Mouse (Mus musculus): ENCODE data around the gene Shisa5. TPM values are rescaled to one million over a fixed set of nuclear protein-coding genes. Genes with fewer than 3 reads are reported as not detected.
A peak's percentile ranks its signal among the peaks of the same experiment; 100 is the strongest.

The Shisa5 gene
- total RNA-seq, 4 experiments from 2014 or later, result 126 to 177 (median 159) TPM

DNA sequence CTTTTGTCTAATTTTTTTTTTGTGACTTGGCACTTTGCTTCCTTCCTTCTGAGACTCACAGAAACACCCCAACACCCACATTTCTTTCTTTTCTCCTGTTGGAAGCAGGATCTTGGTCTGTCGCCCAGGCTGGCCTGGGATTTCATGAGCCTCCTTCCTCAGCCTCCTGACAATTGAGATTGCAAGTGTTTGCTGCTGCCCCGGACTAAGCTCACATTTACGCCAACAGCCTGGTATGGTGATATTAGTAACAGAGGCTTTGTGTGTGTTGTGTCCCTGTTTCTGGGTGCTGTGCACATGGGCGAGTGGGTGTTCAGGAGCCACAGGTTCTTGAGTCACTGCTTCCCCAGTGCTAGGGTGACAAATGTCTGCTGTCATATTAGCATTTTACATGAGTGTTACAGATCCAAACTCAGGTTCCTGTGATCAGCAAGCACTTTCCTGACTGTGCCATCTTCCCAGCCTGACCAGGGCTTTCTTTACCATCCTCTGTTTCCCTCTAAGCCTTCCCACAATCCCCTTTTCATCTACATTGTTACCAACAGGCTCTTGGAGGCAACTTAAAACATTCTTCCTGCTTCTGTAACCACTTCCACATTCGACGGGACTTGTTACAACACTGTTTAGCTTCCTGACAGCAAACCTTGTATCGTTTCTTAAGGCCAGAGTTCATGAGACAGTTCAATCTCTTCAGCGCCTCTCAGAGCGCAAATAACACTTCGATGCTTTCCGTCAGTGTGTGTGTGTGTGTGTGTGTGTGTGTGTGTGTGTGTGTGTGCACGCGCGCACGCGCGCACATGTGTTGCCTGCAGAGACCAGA is 15.3 kb upstream of the Shisa5 start:
- no peak for DNase-seq

DNA sequence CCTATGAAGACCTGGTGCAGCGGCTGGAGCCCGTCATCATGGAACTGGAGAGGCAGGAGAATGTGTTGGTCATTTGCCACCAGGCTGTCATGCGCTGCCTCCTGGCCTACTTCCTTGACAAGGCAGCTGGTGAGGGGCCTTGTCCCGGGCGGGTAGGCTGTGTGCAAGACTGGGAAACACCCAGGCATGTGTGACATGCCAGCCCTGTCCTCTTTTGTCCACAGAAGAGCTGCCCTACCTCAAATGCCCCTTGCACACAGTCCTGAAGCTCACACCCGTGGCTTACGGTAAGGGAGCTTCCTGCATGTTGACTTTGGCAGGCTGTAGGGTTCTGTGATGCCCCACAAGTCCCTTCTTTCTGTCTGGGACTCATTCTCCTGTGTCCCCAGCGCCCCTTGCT is 10.8 kb upstream of the Shisa5 start:
- DNase-seq, result no peak

DNA sequence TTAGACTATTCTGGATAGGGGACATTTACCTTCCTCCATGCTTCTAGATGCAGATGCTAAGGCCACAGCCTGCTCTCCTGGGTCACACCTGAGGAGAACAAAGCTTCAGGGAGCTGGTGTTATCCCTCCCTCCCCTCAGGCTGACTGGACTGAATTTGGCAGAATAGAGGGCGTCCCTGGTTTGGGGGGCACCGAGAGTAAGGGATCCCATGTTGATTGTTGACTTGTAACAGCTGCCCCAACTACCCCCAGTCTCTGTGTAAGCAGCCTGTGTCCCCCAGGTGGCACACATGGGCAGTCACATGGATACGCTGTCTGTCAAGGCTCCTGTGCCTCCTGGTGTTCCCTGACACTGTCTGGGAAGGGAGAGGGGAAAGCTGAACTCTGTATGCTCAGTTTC is 9.9 kb upstream of the Shisa5 start:
- DNase-seq, result no peak

DNA sequence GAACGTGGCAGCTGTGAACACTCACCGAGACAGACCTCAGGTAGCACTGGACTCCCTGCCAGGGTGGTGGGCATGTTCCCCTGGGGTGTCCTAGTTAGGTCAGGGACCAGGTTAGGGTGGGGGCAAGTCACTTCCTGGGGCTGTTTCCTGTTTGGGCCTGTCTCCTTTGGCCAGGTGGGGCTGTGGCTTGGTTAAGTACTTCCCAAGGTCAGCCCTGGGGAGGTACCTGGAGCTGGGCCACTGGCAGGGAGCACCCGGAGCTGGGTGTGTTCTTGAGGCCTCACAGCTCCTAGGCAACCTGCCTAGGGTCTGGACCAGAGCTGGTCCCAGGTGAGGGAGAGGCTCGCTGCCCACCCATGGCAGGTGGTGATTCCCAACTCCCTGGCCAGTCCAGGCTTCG is 9.4 kb upstream of the Shisa5 start:
- DNase-seq, result no peak

DNA sequence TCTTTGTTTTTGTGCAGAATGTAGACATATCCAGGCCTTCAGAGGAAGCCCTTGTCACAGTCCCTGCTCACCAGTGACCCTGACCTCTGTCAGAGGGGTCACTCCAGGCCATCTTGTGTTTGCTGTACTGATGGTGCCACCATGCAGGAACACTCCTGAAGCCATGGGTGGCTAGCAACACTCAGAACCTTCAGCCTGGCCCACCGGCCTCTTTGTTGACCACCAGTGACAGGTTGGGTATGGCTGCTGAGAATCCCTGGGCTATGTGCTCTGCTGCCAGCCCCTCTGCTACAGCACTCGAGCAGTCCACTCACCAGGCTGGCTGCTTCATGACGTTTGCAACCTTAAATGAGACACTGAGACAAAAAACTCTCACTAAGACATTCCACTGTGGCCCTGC is 8.1 kb upstream of the Shisa5 start:
- no peak for DNase-seq

DNA sequence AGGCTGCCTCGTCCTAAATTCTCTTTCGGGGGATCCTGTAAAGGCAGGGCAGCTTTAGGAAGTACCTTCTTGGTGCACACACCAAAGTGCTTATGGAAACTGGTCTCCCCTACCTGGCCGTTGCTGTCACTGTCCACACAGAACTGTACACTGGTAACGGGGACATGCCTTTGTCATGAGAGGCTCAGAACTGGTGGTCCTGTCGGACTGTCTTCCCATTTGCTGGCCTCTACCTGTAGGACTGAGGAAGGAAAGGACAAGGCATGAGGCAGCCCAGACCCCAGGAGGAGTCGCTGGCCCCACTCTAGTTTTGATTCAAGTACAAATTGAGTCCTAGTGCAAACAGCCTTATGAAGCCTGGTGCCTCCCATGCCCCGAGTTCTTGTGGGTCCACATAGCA is 7.4 kb upstream of the Shisa5 start:
- no peak for DNase-seq

DNA sequence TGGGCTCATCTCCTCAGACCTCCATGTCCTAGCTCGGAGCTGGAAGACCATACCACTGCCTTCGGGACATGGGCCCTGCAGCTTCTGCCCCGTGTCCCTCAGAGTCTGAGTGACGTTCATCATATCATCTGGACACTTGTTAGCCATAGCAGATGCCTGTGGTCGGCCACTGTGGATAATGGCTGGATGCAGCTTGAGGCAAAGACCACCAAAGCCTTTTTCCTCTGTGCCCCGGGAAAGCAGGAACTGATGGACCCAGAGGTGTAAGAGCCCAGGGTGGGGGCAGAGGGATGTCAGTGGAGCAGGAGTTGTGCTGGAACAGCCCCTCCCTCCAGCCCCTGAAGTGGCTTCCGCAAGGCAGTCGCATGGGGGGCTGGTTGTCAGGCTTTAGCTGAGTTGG is 6.7 kb upstream of the Shisa5 start:
- no peak for DNase-seq

DNA sequence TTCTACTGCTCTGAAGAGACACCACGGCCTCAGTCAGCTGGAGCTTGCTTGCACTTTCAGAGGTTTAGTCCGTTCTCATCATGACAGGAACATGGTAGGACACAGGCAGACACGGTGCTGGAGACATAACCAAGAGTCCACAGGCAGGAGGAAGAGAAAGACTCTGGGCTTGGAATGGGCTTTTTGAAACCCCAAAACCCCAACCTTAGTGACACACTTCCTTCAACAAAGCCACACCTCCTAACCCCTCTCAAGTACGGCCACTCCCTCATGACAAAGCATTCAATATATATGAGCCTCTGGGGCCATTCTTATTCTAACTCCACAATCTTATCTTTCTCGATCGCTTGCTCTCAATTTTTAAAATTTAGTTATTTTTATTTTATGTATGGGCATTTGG is 5.9 kb upstream of the Shisa5 start:
- DNase-seq, result no peak

DNA sequence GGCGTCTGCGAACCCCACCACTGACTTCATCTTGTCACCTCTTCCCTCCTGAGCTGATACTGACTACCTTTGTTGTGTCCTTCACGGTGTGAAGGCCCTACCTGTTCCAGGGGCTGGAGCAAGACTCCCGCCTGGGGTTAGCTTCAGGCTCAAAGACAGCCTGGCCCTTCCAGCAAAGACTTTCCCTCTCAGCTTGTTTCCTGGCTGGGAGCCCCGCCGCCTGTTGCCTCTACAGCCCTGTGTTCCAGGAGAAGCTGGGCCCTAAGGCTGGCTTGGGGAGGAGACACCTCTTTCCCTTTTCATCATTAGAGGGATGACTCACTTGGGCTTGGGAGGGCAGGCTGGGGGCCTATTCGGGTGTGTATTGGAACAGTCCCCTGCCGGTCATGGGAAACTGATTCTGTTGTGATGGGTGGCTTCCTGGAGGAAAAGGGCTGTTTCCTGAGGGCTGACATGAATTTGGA is 568 bp downstream of the Shisa5 start:
- DNase-seq, result peak; percentile 60

DNA sequence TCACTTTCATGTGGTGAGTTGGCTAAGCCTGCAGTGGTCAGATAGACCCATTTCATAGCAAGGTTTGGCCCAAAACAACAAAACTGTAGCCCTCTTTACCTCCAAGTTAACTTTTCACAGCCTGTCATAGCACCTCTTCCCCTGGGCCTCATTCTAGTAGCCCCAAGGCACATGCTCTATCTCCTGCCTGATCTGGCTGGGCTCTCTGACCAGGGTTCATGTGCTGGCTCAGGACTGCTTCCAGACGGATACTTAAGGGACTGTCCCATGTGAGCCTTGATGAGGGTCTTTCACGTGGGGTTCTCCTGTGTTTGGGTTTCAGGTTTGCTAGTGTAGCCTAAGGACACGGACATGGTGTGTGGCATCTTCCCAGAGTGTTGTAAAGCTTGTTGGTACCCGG is 1.3 kb downstream of the Shisa5 start:
- no peak for DNase-seq

DNA sequence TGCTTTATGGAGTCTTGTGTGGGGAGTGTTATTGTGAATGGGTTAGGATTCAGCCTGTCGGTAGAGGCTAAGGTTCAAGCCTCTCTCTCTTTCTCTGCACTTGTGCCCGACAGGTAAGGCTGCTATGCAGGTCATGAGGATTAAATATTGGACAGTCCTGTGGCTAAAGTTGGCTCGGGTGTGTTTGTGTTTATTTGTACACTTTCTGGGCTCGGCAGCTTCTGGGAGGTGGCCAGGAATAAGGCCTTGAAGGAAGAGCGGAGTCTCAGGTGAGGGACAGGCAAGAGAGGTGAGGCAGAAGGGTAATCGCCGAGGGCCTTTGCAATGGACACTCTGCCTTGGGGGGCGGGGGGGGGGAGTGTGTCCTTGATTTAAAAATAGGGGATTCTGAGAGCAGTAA is 1.9 kb downstream of the Shisa5 start:
- DNase-seq, result no peak

DNA sequence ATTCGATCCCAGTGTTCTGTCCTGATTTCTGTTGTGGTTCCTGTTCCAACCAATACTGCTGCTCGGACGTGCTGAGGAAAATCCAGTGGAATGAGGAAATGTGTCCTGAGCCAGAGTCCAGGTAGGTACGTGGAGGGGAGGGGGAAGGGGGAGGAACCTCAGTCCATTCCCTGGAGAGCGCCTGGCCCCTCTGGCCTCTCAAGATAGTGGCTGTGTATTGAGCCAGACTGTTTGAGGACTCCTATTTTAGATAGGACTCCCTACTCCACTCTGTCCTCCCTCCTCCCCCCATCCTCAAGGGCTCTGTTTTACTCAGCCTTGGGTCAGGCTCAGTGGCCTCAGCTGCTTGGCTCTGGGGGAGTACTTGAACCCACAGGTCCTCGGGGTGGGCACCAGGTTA is 2.5 kb downstream of the Shisa5 start:
- no peak for DNase-seq

DNA sequence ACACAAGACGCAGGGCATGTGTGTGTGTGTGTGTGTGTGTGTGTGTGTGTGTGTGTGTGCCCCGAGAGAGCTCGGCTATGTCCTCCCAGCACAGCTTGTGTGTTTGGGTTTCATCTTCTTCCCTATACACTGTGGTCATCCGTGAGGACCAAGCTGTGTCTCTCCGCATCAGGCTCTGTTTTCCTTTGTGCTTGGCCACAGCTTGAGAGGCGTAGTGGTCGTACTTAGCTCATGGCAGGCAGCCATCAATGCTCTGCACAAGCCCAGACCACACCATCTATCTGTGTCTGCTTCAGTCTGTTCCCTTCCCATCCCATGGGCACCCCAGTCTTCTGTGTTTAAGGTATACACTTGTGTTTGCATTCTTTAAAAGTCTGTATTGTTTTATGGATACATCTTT is 3.0 kb downstream of the Shisa5 start:
- DNase-seq, result no peak

DNA sequence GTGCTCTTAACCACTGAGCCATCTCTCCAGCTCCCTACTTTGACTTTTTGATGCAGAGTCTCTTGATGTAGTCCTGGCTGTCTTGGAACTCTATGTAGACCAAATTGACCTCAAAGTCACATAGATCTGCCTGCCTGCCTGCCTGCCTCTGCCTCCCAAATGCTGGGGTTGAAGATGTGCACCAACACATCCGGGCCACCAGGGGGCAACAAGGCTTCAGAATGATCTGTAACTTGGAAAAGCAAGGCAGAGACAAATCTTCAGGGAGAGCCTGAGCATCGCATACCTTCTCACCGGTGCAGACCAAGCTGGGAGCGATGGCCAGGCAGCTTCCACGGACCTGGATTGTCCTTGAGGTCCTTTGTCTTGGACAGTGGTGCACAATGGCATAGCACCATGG is 7.9 kb downstream of the Shisa5 start:
- DNase-seq, result no peak

DNA sequence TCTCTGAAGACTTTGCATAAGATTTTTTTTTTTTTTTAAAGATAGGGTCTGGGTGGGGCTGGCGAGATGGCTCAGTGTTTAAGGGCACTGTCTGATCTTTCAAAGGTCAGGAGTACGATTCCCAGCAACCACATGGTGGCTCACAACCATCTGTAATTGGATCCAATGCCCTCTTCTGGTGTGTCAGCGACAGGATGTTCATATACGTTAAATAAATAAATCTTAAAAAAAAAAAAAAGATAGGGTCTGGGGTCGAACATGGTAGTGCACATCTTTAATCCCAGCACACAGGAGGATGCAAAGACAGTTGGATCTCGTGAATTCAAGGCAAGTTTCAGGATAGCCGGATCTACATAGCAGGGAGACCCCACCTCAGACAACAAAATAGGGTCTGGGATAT is 11.0 kb downstream of the Shisa5 start:
- no peak for DNase-seq

DNA sequence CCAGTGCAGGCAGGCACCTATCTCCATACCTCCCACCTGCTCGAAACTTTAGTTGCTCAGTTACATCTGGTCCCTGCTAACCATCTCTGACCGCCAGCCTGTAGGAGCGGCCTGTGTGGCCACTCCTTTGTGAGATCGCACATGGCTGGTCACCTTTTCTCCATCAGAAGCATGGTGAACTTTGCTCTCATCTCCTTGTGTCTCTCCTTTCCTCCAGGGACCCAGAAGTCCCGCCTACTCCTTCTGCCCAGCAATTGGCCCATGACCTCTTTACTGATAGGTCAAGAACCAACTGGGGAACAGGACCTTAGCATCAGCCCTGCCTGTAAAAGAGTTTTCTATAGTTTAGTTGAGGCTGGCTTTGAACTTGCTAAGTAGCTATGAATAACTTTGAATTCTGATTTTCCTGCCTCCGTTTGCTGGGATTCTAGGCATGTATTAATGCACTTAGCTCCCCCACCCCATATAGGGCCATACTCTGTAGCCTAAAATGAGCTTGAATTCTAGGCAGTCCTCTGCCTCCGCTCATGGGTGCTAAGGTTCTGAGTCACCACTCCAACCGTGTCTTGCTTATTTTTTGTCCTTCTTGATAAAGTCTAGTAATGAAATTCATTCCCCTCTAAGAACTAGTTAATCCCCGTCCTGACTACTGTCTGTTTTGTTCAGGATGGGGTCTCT is 11.8 kb downstream of the Shisa5 start:
- no peak for DNase-seq

DNA sequence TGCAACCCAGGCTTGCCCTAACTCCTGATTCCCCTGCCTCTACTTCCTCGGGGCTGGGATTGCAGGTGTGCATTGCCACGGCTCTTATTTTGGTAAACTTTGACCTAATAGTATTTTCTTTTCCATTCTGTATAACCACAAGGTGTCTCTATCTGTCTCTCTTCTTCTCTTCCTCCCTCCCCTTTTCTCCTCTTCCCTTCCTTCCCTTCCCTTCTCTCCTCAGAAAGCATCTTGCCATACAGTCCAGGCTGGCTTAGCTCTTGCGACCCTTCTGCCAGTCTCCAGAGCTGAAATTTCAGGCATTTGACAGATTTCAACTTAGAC is 12.3 kb downstream of the Shisa5 start:
- DNase-seq, result no peak

DNA sequence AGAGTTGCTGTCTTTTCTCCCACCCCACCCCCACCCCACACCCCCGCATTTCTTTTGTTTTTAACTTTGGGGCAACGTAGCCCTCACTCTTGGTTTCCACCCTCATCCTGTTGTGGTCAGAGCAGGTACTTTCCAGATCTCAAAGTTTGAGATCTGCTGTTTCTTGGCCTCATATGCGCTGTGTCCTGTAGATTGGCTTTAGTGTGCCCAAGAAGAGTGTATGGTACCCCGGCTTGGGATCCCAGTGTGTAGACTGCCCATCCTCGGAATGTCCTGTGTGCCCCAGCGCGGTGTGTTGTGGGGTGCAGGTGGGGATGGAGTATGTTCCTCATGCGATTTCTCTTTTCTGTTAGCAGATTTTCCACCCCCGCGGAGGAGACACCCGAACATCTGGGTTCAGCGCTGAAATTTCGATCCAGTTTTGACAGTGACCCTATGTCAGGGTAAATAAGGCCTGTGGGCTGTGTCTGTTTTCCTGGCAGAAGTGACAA is 12.7 kb downstream of the Shisa5 start:
- no peak for DNase-seq

DNA sequence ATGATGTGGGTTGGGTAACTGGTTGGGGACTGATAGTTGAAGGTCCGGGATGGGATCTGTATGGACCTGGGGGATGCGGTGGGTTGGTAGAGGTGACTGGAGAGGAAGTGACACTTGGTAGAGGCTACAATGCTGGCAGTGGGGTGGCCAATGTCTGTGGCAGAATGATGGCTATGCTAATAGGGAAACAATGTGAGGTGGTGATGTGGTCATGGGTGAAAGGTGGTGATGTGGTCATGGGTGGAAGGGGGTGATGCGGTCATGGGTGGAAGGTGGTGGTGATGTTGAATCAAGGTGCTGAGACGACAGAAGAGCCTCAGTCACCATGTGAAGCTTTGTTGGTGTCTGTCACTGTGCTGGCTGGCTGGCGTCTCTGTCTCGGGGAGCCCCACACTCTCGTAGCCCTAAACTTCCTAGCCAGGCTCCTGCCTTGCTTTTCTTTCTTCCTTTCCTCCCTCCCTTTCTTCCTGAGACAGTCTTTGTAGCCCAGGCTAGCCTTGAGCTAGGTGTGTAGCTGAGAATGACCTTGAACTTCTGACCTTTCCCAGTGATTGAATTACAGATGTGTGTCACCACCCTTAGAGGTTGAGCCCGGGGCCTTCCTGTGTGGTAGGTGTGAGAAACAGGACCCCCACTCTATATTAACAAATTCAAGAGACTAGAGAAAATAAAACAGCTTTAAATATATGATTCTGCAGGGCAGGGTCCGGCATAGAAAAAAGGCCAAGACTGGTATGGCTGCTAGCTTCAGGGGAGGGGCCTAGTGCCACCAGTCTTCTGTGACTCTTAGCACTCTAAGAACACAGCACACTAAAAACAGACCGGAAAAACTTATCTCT is 13.5 kb downstream of the Shisa5 start:
- DNase-seq, result no peak

DNA sequence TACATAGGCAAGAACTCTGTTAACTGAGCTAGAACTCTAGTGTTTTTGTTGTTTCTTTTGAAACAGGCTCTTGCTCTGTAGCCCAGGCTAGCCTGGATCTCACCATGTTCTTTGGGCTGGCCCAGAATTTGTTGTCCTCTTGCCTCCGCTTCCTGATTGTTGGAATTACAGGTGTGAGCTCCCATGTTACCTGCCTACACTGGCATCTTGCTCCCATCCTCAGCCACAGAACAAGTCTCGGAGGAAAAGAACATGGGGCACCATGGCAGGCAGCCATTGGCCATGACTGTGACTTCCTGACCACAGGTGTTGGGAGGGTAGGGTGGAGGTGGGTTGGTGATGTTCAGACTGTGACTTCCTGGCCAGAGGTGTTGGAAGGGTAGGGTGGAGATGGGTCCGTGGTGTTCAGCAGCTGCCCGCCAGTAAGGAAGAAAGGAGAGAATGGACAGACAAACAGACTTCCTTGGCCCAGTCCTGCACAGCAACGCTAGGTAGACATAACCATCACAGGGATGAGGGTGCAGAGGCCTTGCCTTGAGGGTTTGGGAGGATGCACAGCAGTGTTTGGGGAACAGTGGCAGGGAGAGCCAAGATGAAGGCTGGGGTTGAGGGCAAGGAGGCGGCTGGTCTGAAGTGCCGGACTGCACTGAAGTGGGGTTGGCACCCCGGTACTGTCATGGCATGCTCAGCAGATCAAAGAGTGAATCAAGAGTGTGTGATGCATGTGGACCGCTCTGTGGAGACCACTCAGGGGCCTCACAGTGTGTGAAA is 14.3 kb downstream of the Shisa5 start:
- no peak for DNase-seq

DNA sequence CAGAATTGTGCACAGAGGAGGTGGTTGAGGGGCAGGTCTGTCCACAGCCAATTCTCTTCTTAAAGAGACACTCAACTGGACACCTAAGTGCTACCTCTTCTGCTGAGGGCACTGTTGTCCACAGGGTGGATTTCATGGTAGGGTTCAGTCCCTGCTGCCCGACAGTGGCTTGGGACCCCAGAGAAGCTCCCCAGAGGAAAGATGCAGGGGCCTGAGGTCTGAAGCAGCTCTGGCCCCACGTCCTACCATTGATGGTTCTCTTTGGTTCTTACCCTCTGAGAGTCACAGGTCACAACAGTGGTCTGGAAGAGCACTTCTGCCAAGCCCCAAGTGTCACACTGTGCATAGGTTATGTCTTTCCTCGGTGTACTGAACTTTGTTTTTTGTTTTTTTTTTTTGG is 15.0 kb downstream of the Shisa5 start:
- DNase-seq, result no peak

DNA sequence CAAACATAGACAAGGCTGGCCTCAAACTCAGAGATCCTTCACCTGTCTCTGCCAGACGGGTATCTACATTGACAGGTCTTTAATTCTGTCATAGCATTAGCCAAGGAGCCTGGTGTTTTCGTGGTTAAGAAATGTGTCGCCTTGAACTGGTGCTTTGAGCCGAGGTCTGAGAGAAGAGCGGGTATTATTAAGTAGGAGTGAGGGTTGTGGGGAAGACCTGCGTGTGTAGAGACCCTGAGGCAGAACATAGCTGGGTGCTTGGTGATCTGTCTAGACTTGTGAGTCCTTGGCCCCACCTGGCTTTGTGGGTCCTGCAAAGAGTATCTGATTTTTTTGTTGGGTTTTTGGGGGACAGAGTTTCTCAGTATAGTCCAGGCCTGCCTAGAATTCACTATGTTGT is 15.5 kb downstream of the Shisa5 start:
- no peak for DNase-seq

DNA sequence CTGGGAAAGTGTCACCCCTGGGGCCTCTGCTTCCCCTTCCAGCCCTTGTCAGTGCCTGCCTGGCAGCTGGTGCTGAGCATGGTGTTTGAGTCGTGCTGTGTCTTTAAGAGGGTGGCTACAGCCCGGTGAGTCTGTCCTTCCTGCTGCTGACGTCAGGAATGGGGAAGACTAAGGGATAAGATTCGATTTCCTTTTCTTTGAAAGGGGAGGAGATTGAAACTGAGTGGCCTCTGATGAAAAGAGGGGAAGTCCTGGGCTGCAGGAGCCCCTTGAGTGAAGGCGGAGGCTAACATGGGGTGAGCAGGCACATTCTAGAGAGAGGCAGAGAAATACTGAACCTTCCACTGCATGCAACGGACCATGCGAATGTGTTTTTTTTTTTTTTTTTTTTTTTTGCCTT is 16.3 kb downstream of the Shisa5 start:
- DNase-seq, result peak; percentile 78

Measured in adrenal gland, adult 8-10 months (tissue).